ENCODE assay signal across 9 mouse cellular contexts in the genomic region with DNA sequence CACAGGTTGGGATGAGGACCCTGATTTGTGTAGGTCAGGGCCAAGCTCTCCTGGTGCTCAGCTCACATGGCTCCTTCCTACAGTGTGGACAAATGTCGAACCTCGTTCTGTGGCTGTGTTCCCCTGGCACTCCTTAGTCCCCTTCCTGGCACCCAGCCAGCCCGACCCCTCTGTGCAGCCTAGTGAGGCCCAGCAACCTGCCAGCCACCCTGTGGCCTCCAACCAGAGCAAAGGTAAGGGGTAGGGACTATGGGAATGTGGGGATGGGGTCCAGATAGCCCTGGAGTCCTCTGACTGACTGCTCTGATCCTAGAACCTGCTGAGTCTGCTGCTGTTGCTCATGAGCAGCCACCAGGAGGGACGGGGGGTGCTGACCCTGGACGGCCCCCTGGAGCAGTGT. TPM values are rescaled to one million over a fixed set of nuclear protein-coding genes. Genes with fewer than 3 reads are reported as not detected.
DNase-seq lines count a peak whose midpoint lies in the region; ATAC-seq and TF ChIP-seq lines count a peak whose summit lies in the region.
"Had no signal": no experiment of that assay in that cellular context is flagged by ENCODE, and none has a peak within 500 bp of the region (broad histone marks: within the 10 kb centered on the region; RNA-seq: fewer than 3 reads in every experiment).

No protein-coding gene starts in this region.

- H3K9ac ChIP-seq in stomach, embryonic 14.5 days (replicated peaks; ENCODE audit: low read depth, low read length) = no peak overlapping the region

- DNase-seq in heart, adult 11 months = peak; percentile 94
- DNase-seq in heart, adult 9 months (ENCODE audit: low spot score in 2 of 2) = no peak
- DNase-seq in retina, postnatal 1 day = peak; percentile 18
- DNase-seq in retina, embryonic 14.5 days (ENCODE audit: low spot score) = no peak
- DNase-seq in induced T-regulatory cell, adult 2 months (ENCODE audit: low read depth) = peak; percentile 5
- DNase-seq in layer of hippocampus, adult 2 months (ENCODE audit: low spot score in 2 of 2) = no peak
- no peak for DNase-seq in thymus, postnatal 0 days (ENCODE audit: low spot score)

- H3K9me3 ChIP-seq in stomach, embryonic 14.5 days (ENCODE audit: control insufficient read depth, low read depth, low read length) = no peaks in the 10 kb centered on the region

- no peak overlapping the region for H3K27ac ChIP-seq in stomach, embryonic 14.5 days (ENCODE audit: low read length)
- no peak overlapping the region for H3K27ac ChIP-seq in layer of hippocampus, adult 2 months

- H3K4me2 ChIP-seq in stomach, embryonic 14.5 days (replicated peaks; ENCODE audit: low read depth, low read length) = peak overlapping the region; percentile 82; the same call in 1 of the 2 replicates

- H3K36me3 ChIP-seq in stomach, embryonic 14.5 days (ENCODE audit: control insufficient read depth, insufficient read depth, low read length) = peaks cover 53% of the 10 kb centered on the region

- 63% methylated on average over 5 of the region's 5 CpGs for whole genome bisulfite sequencing in stomach, embryonic 14.5 days

- ATAC-seq in stomach, embryonic 14.5 days (ENCODE audit: insufficient number of reproducible peaks, insufficient read depth, low FRiP score, low read depth) = no peak

- no peaks in the 10 kb centered on the region for H3K27me3 ChIP-seq in stomach, embryonic 14.5 days (ENCODE audit: control insufficient read depth, insufficient read depth, low read length)

- H3K4me1 ChIP-seq in stomach, embryonic 14.5 days (ENCODE audit: control insufficient read depth, insufficient read depth, low read length) = peaks cover 39% of the 10 kb centered on the region

- TF ChIP-seq CTCF in layer of hippocampus, adult 2 months (conservative IDR thresholded peaks at IDR 0.05) = no peak

- H3K4me3 ChIP-seq in stomach, embryonic 14.5 days (ENCODE audit: low read depth, low read length) = peak overlapping the region; percentile 86; the same call in 1 of the 2 replicates
- H3K4me3 ChIP-seq in layer of hippocampus, adult 2 months = no peak overlapping the region

RNA-seq across cellular contexts. Expression of a gene that starts 13.0 kb away (rescaled TPM):
- 274 and 284 TPM in 2 replicates for polyA plus RNA-seq in stomach, embryonic 14.5 days (2014; fragmentation: Nextera tagmentation; extraction: Ambion mirVana)
- 10 to 100 TPM; 16.9 to 21.0 TPM for total RNA-seq in layer of hippocampus, adult 2 months (2021)
- 142 TPM in 2 replicates for polyA plus RNA-seq in thymus, postnatal 0 days (2015; fragmentation: Nextera tagmentation; extraction: Ambion mirVana)

RNA-seq across cellular contexts. Expression of a gene that starts 16.4 kb away (rescaled TPM):
- polyA plus RNA-seq in stomach, embryonic 14.5 days (2014; fragmentation: Nextera tagmentation; extraction: Ambion mirVana) = 0.76 and 1.1 TPM in 2 replicates
- not detected for total RNA-seq in layer of hippocampus, adult 2 months (2021)
- 0.22 and 0.23 TPM in 2 replicates for polyA plus RNA-seq in thymus, postnatal 0 days (2015; fragmentation: Nextera tagmentation; extraction: Ambion mirVana)
- total RNA-seq: hematopoietic stem cell, adult 5-6 weeks had no signal

RNA-seq across cellular contexts. Expression of a gene that starts 17.3 kb away (rescaled TPM):
- polyA plus RNA-seq in stomach, embryonic 14.5 days (2014; fragmentation: Nextera tagmentation; extraction: Ambion mirVana) = 51.4 and 54.1 TPM in 2 replicates
- 100 to 1,000 TPM; 218 to 225 TPM for total RNA-seq in layer of hippocampus, adult 2 months (2021)
- polyA plus RNA-seq in thymus, postnatal 0 days (2015; fragmentation: Nextera tagmentation; extraction: Ambion mirVana) = 28.4 and 37.2 TPM in 2 replicates

RNA-seq across cellular contexts. Expression of a gene that starts 21.1 kb away (rescaled TPM):
- 1.9 and 2.0 TPM in 2 replicates for polyA plus RNA-seq in stomach, embryonic 14.5 days (2014; fragmentation: Nextera tagmentation; extraction: Ambion mirVana)
- 10 to 100 TPM; 27.4 to 27.8 TPM for total RNA-seq in layer of hippocampus, adult 2 months (2021)
- not detected in 2 replicates for polyA plus RNA-seq in thymus, postnatal 0 days (2015; fragmentation: Nextera tagmentation; extraction: Ambion mirVana)
- total RNA-seq: hematopoietic stem cell, adult 5-6 weeks had no signal

RNA-seq across cellular contexts. Expression of a gene that starts 32.2 kb away (rescaled TPM):
- polyA plus RNA-seq in stomach, embryonic 14.5 days (2014; fragmentation: Nextera tagmentation; extraction: Ambion mirVana) = 12.2 and 13.0 TPM in 2 replicates
- 100 to 1,000 TPM in 1 of 2 experiments, 10 to 100 TPM in 1; 96.9 to 100 TPM for total RNA-seq in layer of hippocampus, adult 2 months (2021)
- polyA plus RNA-seq in thymus, postnatal 0 days (2015; fragmentation: Nextera tagmentation; extraction: Ambion mirVana) = 1.9 and 2.0 TPM in 2 replicates

Comparison
In these comparisons a context has a peak if more than half of its experiments do, and no peak if none do; other contexts are left out.
1. DNase-seq: peak in heart, adult 11 months (single experiment), retina, postnatal 1 day (single experiment) and induced T-regulatory cell, adult 2 months (single experiment); none in heart, adult 9 months (0 of 2), retina, embryonic 14.5 days (single experiment), layer of hippocampus, adult 2 months (0 of 2) and thymus, postnatal 0 days (single experiment).